Mouse (Mus musculus) right cerebral cortex, adult 2 months (tissue): ENCODE results near the gene Capn15.

ENCODE experiments used
- DNase-seq, 2 experiments: peaks; one replicate each; pipeline ENCODE4 v3.0.0; 2021 to 2022; ENCODE audit warnings: low spot score in 2 of 2

The Capn15 gene

GRCm38 (mm10) chr17:25919144-25919785 lies 66.3 kb downstream of the Capn15 start, which contains the start of gene Rab40c:
Gene Rab40c (minus strand): TSS chr17:25919727.
- DNase-seq, result peak; percentile 43 to 44

GRCm38 (mm10) chr17:25918037-25918750 lies 67.4 kb downstream of the Capn15 start:
- no peak for DNase-seq

- DNase-seq, result no peak
These were observed 68.5 kb downstream of the Capn15 start for GRCm38 (mm10) chr17:25916931-25917647.

GRCm38 (mm10) chr17:25914295-25914694 lies 71.3 kb downstream of the Capn15 start:
- no peak for DNase-seq

- DNase-seq, result no peak
These were observed 71.7 kb downstream of the Capn15 start for GRCm38 (mm10) chr17:25913877-25914275.

GRCm38 (mm10) chr17:25913186-25913876 lies 72.3 kb downstream of the Capn15 start:
- peak; percentile 77 to 79 for DNase-seq

GRCm38 (mm10) chr17:25911816-25912215 lies 73.8 kb downstream of the Capn15 start:
- no peak for DNase-seq
